Mouse (Mus musculus): ENCODE data around the gene Zc3hav1.

Zc3hav1 gene

DNA sequence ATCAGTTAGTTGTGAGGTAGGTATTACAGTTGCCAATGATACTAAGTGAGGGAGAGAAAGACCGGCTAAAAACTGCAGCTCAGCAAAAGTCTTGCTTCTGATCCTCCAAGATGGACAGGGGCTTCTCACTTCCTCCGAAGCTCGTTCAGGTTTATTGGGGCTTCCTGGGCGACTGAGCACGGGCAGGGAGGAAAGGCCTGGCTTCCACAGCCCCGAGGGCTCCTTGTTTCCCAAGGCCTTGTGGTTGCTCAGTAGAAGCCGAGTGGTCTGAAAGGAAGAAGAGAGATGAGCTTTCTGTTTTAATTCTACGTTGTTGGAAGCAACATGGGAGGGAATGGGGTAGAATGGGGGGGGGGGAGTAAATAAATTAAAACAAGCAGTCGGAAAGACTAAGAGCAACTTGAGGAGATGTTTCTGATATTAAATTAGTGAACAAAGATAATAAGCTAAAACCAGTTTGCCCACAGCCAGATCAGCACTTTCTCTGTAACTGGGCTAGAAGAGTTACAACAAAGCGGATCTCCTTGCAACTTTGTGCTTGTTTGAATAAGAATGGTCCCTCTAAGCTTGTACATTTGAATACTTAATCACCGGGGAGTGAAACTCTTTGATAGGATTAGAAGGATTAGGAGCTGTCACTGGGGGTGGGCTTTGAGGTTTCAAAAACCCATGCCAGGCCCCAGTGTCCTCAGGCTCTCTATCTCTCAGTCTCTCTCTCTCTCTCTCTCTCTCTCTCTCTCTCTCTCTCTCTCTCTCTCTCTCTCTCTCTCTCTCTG lies 61.3 kb downstream of the Zc3hav1 start:
- no peak for DNase-seq

DNA sequence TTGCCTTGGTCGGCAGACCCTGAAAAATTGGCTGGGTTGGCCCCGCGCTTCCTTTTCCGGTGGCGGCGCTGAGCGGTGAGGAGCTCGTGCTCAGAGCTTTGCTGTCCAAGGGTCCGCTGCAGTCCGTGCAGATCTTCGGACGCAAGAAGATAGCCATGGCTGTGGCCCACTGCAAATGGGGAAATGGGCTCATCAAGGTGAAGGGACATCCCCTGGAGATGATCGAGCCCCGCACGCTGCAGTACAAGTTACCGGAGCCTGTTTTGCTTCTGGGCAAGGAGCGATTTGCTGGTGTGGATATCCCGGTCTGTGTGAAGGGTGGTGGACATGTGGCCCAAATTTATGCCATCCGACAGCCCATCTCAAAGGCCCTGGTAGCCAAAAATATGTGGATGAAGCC lies 70.0 kb downstream of the Zc3hav1 start:
- no peak for DNase-seq

DNA sequence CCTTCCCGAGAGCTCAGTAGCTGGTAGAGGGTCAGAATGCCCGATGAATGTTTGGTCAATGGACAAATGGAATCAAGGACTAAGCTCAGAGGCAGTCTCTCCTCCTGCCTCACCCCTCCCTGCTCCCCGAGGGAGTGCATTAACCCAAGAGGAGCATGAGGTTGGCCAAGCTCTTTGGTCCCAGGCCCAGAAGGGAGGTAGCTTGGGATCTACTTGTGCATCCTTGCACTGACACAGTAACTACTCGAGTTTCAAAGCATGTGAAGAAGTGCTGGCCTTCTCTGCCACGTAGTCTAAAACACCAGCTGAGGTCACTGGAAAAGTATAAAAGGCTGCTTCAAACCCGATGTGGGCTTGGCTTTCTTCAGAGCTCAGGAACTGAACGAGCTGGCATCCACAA lies 89.9 kb downstream of the Zc3hav1 start:
- no peak for DNase-seq

DNA sequence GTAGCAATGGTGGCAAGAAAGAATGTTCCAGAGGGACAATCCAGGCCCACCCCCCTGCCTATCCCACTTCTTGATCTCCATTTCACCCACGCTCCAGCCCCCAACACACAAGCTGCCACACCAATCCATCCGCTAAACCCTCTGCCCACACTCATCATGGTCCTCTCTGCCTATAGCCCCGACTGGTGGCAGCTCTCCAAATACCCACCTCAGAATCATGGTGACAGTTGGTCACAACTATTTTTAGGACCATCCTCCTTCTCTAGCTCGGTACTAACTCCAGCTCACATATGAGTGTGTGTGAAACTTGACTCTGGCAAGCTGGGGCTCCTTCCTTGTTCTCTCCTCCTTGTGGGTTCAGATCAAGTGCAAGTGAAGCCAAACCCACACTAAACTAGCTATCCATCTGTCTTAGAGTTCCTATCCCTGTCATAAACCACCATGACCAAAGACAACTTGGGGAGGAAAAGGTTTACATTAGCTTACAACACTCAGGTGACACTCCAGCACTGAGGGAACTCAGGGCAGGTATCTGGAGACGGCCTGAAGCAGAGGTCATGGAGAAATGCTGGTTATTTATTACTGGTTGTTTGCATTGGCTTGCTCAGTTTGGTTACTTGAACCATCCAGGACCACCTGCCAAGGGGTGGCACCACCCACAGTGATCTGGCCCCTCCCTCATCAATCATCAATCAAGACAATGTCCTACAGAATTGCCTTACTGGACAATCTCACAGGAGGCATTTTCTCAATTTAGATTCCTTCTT lies 90.8 kb downstream of the Zc3hav1 start:
- peak; percentile 33 to 43 for DNase-seq

DNA sequence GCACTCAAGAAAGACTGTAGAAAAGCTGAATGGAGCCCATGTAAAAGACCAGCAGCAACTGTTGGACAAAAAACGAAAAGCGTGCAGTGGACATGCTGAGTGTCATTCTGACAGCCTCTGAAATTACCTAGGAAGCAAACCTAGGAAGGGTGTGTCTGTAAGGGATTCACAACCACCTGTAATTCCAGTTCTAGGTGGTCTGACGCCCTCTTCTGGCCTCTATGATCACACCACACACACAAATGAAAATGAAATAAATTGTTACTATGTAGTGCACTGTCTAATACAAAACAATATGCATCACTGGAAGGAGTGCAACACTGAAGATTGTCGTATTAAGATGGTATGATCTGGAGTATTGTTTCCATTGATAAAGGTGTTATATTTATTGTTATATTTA lies 92.5 kb downstream of the Zc3hav1 start:
- DNase-seq: no peak

DNA sequence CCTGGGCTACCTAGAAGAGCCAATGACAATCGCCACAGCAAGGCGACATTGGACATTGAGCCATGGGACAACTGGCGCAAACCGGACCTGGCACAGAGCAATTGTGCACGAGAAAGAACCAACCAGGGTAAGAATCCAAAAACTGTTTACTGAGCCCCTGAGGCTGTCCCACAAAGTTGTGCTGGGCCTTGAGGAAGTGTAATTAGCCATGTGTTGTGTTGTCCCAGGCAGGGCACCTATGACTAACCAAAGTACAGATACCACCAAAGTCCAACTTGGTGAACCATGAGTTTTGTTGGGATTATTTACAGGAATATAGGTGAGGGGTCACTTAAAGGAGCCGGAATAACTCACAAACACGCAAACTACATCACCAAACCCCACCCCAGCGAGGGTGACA lies 96.9 kb downstream of the Zc3hav1 start:
- no peak for DNase-seq

DNA sequence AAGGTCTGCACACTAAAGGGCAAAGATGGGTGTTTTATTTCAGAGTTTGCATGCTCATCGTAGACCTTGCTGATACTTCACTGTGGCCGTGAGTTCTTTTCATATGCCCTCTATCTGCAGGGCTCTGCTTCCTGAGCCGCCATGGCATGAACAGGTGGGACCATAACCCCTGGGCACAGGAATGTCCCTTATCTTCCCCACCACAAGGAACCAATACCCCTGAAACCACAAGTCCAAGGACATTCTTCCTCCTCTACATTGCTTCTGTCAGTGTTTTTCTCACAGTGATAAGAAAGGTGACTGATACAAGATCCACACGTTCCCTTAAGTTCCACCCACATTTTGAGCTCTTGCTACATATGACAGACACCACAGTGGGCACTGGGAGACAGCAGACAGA lies 97.6 kb downstream of the Zc3hav1 start:
- DNase-seq: no peak

DNA sequence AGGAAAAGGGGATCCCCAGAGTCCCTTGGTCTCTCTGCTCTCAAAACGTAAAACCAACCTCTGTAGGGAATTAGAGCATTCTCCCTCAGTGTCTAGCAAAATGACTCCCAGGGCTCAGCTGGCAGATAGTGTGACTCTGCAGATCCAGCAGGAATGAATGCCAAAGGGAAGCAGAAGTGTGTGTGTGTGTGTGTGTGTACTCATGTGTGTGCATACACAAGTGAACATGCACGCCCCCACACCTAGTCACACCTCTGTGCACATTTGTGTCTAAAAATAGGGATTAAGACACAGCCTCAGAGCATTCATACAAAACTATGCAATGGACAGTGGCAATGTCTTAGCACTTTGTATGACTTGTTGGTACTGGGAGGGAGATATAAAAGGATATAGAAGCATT lies 98.6 kb downstream of the Zc3hav1 start:
- no peak for DNase-seq

Data from cerebellum, postnatal 10 days (tissue).